9 mouse cellular contexts compared by ENCODE assay signal in genomic region chr15:68394749-68395148, GRCm38 (mm10).
DNase-seq lines count a peak whose midpoint lies in the region; ATAC-seq lines count a peak whose summit lies in the region.
"Had no signal": no experiment of that assay in that cellular context is flagged by ENCODE, and none has a peak within 500 bp of the region (broad histone marks: within the 10 kb centered on the region; RNA-seq: fewer than 3 reads in every experiment).

No protein-coding gene starts in this region.

- 72% methylated on average over 1 of the region's 1 CpGs for WGBS in lung, embryonic 15.5 days

- no peaks in the 10 kb centered on the region for H3K36me3 ChIP-seq in lung, embryonic 15.5 days
- H3K36me3 ChIP-seq: midbrain, embryonic 12.5 days had no signal

- no peak overlapping the region for H3K4me3 ChIP-seq in lung, embryonic 15.5 days
- H3K4me3 ChIP-seq: midbrain, embryonic 12.5 days had no signal

- no peak overlapping the region for H3K9ac ChIP-seq in lung, embryonic 15.5 days
- H3K9ac ChIP-seq: midbrain, embryonic 12.5 days had no signal

- ATAC-seq in lung, embryonic 15.5 days (ENCODE audit: borderline replicate concordance, extremely low read depth, low FRiP score, low TSS enrichment) = 0 out of 2 replicates have a peak, but pooled peaks have one; percentile 27
- ATAC-seq in activated CD4-positive, CD25-positive, alpha-beta regulatory T cell, adult 4 months = no peak

- peak; percentile 86 for DNase-seq in heart, adult 11 months
- no peak for DNase-seq in heart, adult 9 months (ENCODE audit: low spot score in 2 of 2)
- DNase-seq in right cerebral cortex, adult 2 months (ENCODE audit: low spot score in 2 of 2) = peak; percentile 15 to 34
- no peak for DNase-seq in right cerebral cortex, postnatal 25 days
- DNase-seq in embryo, embryonic 10.5 days (ENCODE audit: low spot score) = peak; percentile 43
- peak; percentile 35 for DNase-seq in thymus, postnatal 4 days

- no peaks in the 10 kb centered on the region for H3K9me3 ChIP-seq in lung, embryonic 15.5 days
- H3K9me3 ChIP-seq: midbrain, embryonic 12.5 days had no signal

- H3K27ac ChIP-seq in lung, embryonic 15.5 days = no peak overlapping the region
- H3K27ac ChIP-seq: midbrain, embryonic 12.5 days had no signal

- no peaks in the 10 kb centered on the region for H3K27me3 ChIP-seq in lung, embryonic 15.5 days
- H3K27me3 ChIP-seq: midbrain, embryonic 12.5 days had no signal

- no peaks in the 10 kb centered on the region for H3K4me1 ChIP-seq in lung, embryonic 15.5 days
- H3K4me1 ChIP-seq: midbrain, embryonic 12.5 days had no signal

- no peak overlapping the region for H3K4me2 ChIP-seq in lung, embryonic 15.5 days
- H3K4me2 ChIP-seq: midbrain, embryonic 12.5 days had no signal

Comparison
In these comparisons a context has a peak if more than half of its experiments do, and no peak if none do; other contexts are left out.
1. DNase-seq: peak in heart, adult 11 months (single experiment), right cerebral cortex, adult 2 months (2 of 2), embryo, embryonic 10.5 days (single experiment) and thymus, postnatal 4 days (single experiment); none in heart, adult 9 months (0 of 2) and right cerebral cortex, postnatal 25 days (single experiment).